10 mouse cellular contexts compared by ENCODE assay signal in the genomic region with DNA sequence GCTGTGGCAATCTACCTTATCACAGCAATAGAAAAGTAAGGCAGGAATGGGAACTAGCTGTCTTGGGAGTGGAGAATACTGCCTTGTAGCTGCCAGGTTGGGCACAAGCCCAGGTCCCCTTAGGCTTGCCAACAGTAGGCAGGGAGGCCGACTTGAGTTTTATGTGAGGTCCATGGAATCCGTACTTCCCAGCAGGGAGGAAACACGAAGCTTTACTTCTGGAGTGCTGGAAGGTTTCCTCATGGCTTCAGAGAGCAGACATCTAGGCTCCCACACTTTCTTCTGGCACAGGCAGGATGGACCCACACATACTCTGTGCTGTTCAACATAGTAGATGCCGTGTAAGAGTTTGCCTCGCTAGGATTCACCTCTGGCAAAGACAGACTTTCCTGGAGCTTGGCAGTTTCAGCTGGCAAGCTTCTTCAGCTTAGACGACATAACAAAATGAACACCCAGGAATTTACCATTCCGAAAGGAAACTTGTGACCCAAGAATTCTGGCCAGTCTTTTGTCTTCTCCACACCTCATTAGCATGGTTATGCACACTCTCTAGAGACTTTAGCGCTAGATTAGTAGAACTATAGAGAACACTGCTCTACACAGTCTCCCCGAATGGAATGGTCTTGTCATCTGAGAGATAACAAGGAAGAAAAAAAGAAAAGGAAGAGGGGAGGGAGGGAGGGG.
DNase-seq lines count a peak whose midpoint lies in the region; ATAC-seq lines count a peak whose summit lies in the region.
"Had no signal": no experiment of that assay in that cellular context is flagged by ENCODE, and none has a peak within 500 bp of the region (broad histone marks: within the 10 kb centered on the region; RNA-seq: fewer than 3 reads in every experiment).

No protein-coding gene starts in this region.

- H3K4me2 ChIP-seq in hindbrain, embryonic 14.5 days (replicated peaks): no peak overlapping the region
- H3K4me2 ChIP-seq in hindbrain, embryonic 13.5 days: no peak overlapping the region
- H3K4me2 ChIP-seq: lung, embryonic 15.5 days had no signal

- H3K4me1 ChIP-seq in hindbrain, embryonic 14.5 days (replicated peaks; ENCODE audit: control insufficient read depth, insufficient read depth, low read length): no peaks in the 10 kb centered on the region
- peaks cover 3% of the 10 kb centered on the region; the same call in 1 of the 2 replicates for H3K4me1 ChIP-seq in hindbrain, embryonic 13.5 days (replicated peaks)

- 59% methylated on average over 9 of the region's 9 CpGs for WGBS in hindbrain, embryonic 14.5 days
- 65% methylated on average over 9 of the region's 9 CpGs for WGBS in hindbrain, embryonic 13.5 days

- no peaks in the 10 kb centered on the region for H3K9me3 ChIP-seq in hindbrain, embryonic 14.5 days (ENCODE audit: control insufficient read depth, low read length)
- H3K9me3 ChIP-seq in hindbrain, embryonic 13.5 days: no peaks in the 10 kb centered on the region
- H3K9me3 ChIP-seq: lung, embryonic 15.5 days had no signal

- H3K27me3 ChIP-seq in hindbrain, embryonic 14.5 days (ENCODE audit: control insufficient read depth, insufficient read depth, low read length): no peaks in the 10 kb centered on the region
- H3K27me3 ChIP-seq in hindbrain, embryonic 13.5 days: no peaks in the 10 kb centered on the region
- H3K27me3 ChIP-seq: lung, embryonic 15.5 days had no signal

- H3K27ac ChIP-seq in hindbrain, embryonic 14.5 days: 0 out of 2 replicates have a peak overlapping the region, but pooled peaks have one; percentile 9
- H3K27ac ChIP-seq in hindbrain, embryonic 13.5 days: no peak overlapping the region
- H3K27ac ChIP-seq: lung, embryonic 15.5 days had no signal

- H3K36me3 ChIP-seq in hindbrain, embryonic 14.5 days (replicated peaks; ENCODE audit: control insufficient read depth, insufficient read depth): no peaks in the 10 kb centered on the region
- H3K36me3 ChIP-seq in hindbrain, embryonic 13.5 days: no peaks in the 10 kb centered on the region
- H3K36me3 ChIP-seq: lung, embryonic 15.5 days had no signal

- no peak for DNase-seq in hindbrain, embryonic 14.5 days (ENCODE audit: low spot score)
- peak; percentile 39 for DNase-seq in right cerebral cortex, adult 18-20 months
- DNase-seq in right cerebral cortex, postnatal 25 days: no peak
- peak; percentile 42 for DNase-seq in cerebellum, adult 9-10 months
- DNase-seq in right cerebral cortex, postnatal 4 days: peak; percentile 58
- DNase-seq in lung, postnatal 36 days: no peak
- DNase-seq: layer of hippocampus, postnatal 36 days; thymus, postnatal 25 days had no signal

- H3K9ac ChIP-seq in hindbrain, embryonic 14.5 days: no peak overlapping the region
- H3K9ac ChIP-seq in hindbrain, embryonic 13.5 days: no peak overlapping the region
- H3K9ac ChIP-seq: lung, embryonic 15.5 days had no signal

- H3K4me3 ChIP-seq in hindbrain, embryonic 14.5 days (replicated peaks; ENCODE audit: low read length): no peak overlapping the region
- H3K4me3 ChIP-seq in hindbrain, embryonic 13.5 days: no peak overlapping the region
- H3K4me3 ChIP-seq: lung, embryonic 15.5 days had no signal

- peak; percentile 46; the same call in 1 of the 2 replicates for ATAC-seq in hindbrain, embryonic 14.5 days (ENCODE audit: low FRiP score)
- no peak for ATAC-seq in hindbrain, embryonic 13.5 days (ENCODE audit: low FRiP score)

Comparison
In these comparisons a context has a peak if more than half of its experiments do, and no peak if none do; other contexts are left out.
1. DNase-seq: peak in right cerebral cortex, adult 18-20 months (single experiment), cerebellum, adult 9-10 months (single experiment) and right cerebral cortex, postnatal 4 days (single experiment); none in hindbrain, embryonic 14.5 days (single experiment), right cerebral cortex, postnatal 25 days (single experiment) and lung, postnatal 36 days (single experiment).